Mouse (Mus musculus): ENCODE results near the gene Cdhr5. TPM values are rescaled to one million over a fixed set of nuclear protein-coding genes. Genes with fewer than 3 reads are reported as not detected.

The Cdhr5 gene
- total and polyA plus RNA-seq, 2 experiments from 2014 or later, result not detected

DNA sequence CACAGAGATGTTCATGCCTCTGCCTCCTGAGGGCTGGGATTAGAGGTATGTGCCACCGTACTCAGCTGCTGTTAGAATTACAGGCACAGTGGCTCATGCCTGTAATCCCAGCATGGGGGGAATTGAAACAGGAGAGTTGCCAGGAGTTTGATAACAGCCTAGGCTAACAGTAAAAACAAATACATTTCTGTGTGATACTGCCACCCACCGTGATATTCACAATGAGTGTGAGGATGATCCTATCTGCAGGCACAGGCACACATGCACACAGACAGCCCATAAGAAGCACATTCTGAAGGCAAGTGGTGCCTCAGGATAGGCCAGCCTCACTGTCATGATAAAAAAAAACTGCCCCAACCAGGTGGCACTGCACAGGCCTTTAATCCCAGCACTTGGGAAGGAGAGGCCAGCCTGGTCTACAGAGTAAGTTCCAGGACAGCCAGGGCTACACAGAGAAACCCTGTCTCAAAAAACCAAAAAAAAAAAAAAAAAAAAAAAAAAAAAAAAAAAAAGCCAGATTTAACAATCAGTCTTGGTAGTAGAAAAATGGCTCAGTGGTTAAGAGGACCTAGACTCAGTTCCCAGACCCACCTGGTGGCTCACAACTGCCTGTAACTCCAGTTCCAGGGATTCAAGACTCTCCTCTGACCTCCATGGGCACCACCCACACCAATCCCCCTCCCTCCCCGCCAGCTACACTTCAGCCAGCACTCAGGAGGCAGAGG lies 21.5 kb upstream of the Cdhr5 start:
- no peak overlapping the region for H3K27ac ChIP-seq (ENCODE audit: low read depth)
- H3K9ac ChIP-seq (replicated peaks; ENCODE audit: low read depth, low read length), result no peak overlapping the region
- H3K36me3 ChIP-seq (replicated peaks; ENCODE audit: control insufficient read depth, insufficient read depth, low read length), result peaks cover 41% of the 10 kb centered on the region
- H3K9me3 ChIP-seq (replicated peaks; ENCODE audit: control insufficient read depth, low read length), result no peaks in the 10 kb centered on the region
- 69% methylated on average over 3 of the region's 3 CpGs for WGBS
- DNase-seq (ENCODE audit: low spot score) (no peak), ATAC-seq (ENCODE audit: insufficient read depth, low read depth) (no peak)
- H3K4me2 ChIP-seq (ENCODE audit: low read depth, low read length), result no peak overlapping the region
- H3K4me3 ChIP-seq (ENCODE audit: low read depth, low read length), result no peak overlapping the region
- H3K27me3 ChIP-seq (ENCODE audit: control insufficient read depth, insufficient read depth, low read length), result peaks cover 28% of the 10 kb centered on the region
- peaks cover 10% of the 10 kb centered on the region for H3K4me1 ChIP-seq (ENCODE audit: control insufficient read depth, insufficient read depth)
- TF ChIP-seq CTCF (IDR thresholded peaks at IDR 0.05; ENCODE audit: low read depth), result no peak
- TF ChIP-seq EP300 (IDR thresholded peaks at IDR 0.05; ENCODE audit: low read depth), result no peak

- H3K9me3 ChIP-seq (replicated peaks; ENCODE audit: control insufficient read depth, low read length), result no peaks in the 10 kb centered on the region
- H3K9ac ChIP-seq (replicated peaks; ENCODE audit: low read depth, low read length), result no peak overlapping the region
- no peak overlapping the region for H3K27ac ChIP-seq (ENCODE audit: low read depth)
- H3K27me3 ChIP-seq (ENCODE audit: control insufficient read depth, insufficient read depth, low read length), result peaks cover 54% of the 10 kb centered on the region
- H3K4me1 ChIP-seq (ENCODE audit: control insufficient read depth, insufficient read depth), result peaks cover 15% of the 10 kb centered on the region
- ATAC-seq (ENCODE audit: insufficient read depth, low read depth), result no peak
- 4% methylated on average over 21 of the region's 22 CpGs for WGBS
- peak overlapping the region; percentile 64 for H3K4me2 ChIP-seq (ENCODE audit: low read depth, low read length)
- peak overlapping the region; percentile 43 for H3K4me3 ChIP-seq (ENCODE audit: low read depth, low read length)
- H3K36me3 ChIP-seq (replicated peaks; ENCODE audit: control insufficient read depth, insufficient read depth, low read length), result peaks cover 16% of the 10 kb centered on the region
- DNase-seq (ENCODE audit: low spot score), result no peak
- TF ChIP-seq EP300 (IDR thresholded peaks at IDR 0.05; ENCODE audit: low read depth) (no peak), CTCF (IDR thresholded peaks at IDR 0.05; ENCODE audit: low read depth) (no peak)
Measured at GRCm38 (mm10) chr7:141294479-141294878, 17.9 kb upstream of the Cdhr5 start.

DNA sequence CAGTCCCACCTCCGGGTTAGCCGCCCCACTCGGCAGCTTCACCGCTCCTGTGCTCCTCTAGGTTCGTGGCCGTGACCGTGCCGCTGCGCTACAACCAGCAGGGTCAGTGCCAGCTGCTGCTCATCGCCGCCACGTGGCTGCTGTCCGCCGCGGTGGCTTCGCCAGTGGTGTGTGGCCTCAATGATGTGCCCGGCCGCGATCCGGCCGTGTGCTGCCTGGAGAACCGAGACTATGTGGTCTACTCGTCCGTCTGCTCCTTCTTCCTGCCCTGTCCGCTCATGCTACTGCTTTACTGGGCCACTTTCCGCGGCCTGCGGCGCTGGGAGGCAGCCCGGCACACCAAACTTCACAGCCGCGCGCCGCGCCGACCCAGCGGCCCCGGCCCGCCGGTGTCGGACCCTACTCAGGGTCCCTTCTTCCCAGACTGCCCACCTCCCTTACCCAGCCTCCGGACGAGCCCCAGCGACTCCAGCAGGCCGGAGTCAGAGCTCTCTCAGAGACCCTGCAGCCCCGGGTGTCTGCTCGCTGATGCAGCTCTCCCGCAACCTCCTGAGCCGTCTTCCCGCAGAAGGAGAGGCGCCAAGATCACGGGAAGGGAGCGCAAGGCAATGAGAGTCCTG lies 17.4 kb upstream of the Cdhr5 start:
- Histone ChIP-seq H3K27ac (ENCODE audit: low read depth) (no peak overlapping the region), H3K9me3 (replicated peaks; ENCODE audit: control insufficient read depth, low read length) (no peaks in the 10 kb centered on the region), H3K9ac (replicated peaks; ENCODE audit: low read depth, low read length) (no peak overlapping the region; the same call in 1 of the 2 replicates), H3K27me3 (ENCODE audit: control insufficient read depth, insufficient read depth, low read length) (peaks cover 54% of the 10 kb centered on the region), H3K4me2 (ENCODE audit: low read depth, low read length) (peak overlapping the region; percentile 64), H3K4me3 (ENCODE audit: low read depth, low read length) (peak overlapping the region; percentile 43), H3K36me3 (replicated peaks; ENCODE audit: control insufficient read depth, insufficient read depth, low read length) (peaks cover 11% of the 10 kb centered on the region), H3K4me1 (ENCODE audit: control insufficient read depth, insufficient read depth) (peaks cover 15% of the 10 kb centered on the region)
- WGBS, result under 1% methylated on average over 52 of the region's 53 CpGs
- no peak for DNase-seq (ENCODE audit: low spot score)
- TF ChIP-seq EP300 (IDR thresholded peaks at IDR 0.05; ENCODE audit: low read depth) (no peak), CTCF (IDR thresholded peaks at IDR 0.05; ENCODE audit: low read depth) (no peak)
- no peak for ATAC-seq (ENCODE audit: insufficient read depth, low read depth)

- no peaks in the 10 kb centered on the region for H3K9me3 ChIP-seq (replicated peaks; ENCODE audit: control insufficient read depth, low read length)
- no peak overlapping the region for H3K4me3 ChIP-seq (ENCODE audit: low read depth, low read length)
- H3K4me1 ChIP-seq (ENCODE audit: control insufficient read depth, insufficient read depth), result peaks cover 15% of the 10 kb centered on the region
- DNase-seq (ENCODE audit: low spot score) (no peak), ATAC-seq (ENCODE audit: insufficient read depth, low read depth) (no peak)
- H3K27ac ChIP-seq (ENCODE audit: low read depth), result no peak overlapping the region
- no peak overlapping the region for H3K9ac ChIP-seq (replicated peaks; ENCODE audit: low read depth, low read length)
- H3K36me3 ChIP-seq (replicated peaks; ENCODE audit: control insufficient read depth, insufficient read depth, low read length), result peaks cover 9% of the 10 kb centered on the region; the same call in 1 of the 2 replicates
- no peak overlapping the region for H3K4me2 ChIP-seq (ENCODE audit: low read depth, low read length)
- peaks cover 54% of the 10 kb centered on the region for H3K27me3 ChIP-seq (ENCODE audit: control insufficient read depth, insufficient read depth, low read length)
- WGBS, result 45% methylated on average over 15 of the region's 15 CpGs
- TF ChIP-seq CTCF (IDR thresholded peaks at IDR 0.05; ENCODE audit: low read depth) (no peak), EP300 (IDR thresholded peaks at IDR 0.05; ENCODE audit: low read depth) (no peak)
Measured at GRCm38 (mm10) chr7:141292583-141293388, 16.2 kb upstream of the Cdhr5 start.

- no peak within 1 kb of the TSS for H3K9ac ChIP-seq (replicated peaks; ENCODE audit: low read depth, low read length)
- H3K4me1 ChIP-seq (ENCODE audit: control insufficient read depth, insufficient read depth), result peaks cover 15% of the 10 kb centered on the region
- TF ChIP-seq CTCF (IDR thresholded peaks at IDR 0.05; ENCODE audit: low read depth) (no peak), EP300 (IDR thresholded peaks at IDR 0.05; ENCODE audit: low read depth) (no peak)
- peaks cover 54% of the 10 kb centered on the region for H3K27me3 ChIP-seq (ENCODE audit: control insufficient read depth, insufficient read depth, low read length)
- H3K4me2 ChIP-seq (ENCODE audit: low read depth, low read length), result peak within 1 kb of the TSS; percentile 66
- H3K36me3 ChIP-seq (replicated peaks; ENCODE audit: control insufficient read depth, insufficient read depth, low read length), result peaks cover 6% of the 10 kb centered on the region; the same call in 1 of the 2 replicates
- no peak for DNase-seq (ENCODE audit: low spot score)
- H3K4me3 ChIP-seq (ENCODE audit: low read depth, low read length), result peak within 1 kb of the TSS; percentile 47
- no peak for ATAC-seq (ENCODE audit: insufficient read depth, low read depth)
- H3K9me3 ChIP-seq (replicated peaks; ENCODE audit: control insufficient read depth, low read length), result no peaks in the 10 kb centered on the region
- no peak within 1 kb of the TSS for H3K27ac ChIP-seq (ENCODE audit: low read depth)
- WGBS, result 4% methylated on average over 41 of the region's 46 CpGs
Measured at GRCm38 (mm10) chr7:141291921-141292582, 15.5 kb upstream of the Cdhr5 start, which contains the start of gene Drd4. TSS of gene Drd4 (plus strand) at chr7:141292006.

All from heart, postnatal 0 days (tissue).